Mouse (Mus musculus) layer of hippocampus, postnatal 10 days (tissue): ENCODE measurements at regions not wholly inside any gene's neighbourhood (a gene's known extent, or its start where the extent isn't known, plus 50 kb on each side); places are given as distances from the start of the nearest gene placed in this dataset.

Source experiments
- DNase-seq, 2 experiments: peaks; one replicate each; pipeline ENCODE4 v3.0.0; 2021; ENCODE audit warnings: low spot score in 2 of 2

DNA sequence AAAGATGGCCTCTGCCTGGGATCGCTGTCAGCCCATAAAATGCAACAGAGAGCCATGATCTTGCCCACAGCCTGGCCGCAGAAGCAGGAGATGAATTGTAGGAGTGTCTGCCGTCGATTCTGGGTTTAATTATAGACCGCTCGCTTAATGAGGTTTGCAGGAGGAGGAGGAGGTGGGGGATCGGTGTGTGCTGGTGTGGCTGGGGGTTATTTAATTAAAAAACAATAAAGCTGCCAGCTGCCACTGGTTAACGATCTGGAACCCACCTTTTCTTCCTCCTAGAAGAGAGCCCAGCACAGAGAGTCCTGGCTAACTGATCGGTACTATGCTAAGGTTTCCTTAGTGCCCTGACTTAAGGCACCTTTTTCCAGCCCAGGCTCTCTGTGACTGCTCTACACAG is 231.4 kb upstream of the Pard3b start:
- DNase-seq = no peak

DNA sequence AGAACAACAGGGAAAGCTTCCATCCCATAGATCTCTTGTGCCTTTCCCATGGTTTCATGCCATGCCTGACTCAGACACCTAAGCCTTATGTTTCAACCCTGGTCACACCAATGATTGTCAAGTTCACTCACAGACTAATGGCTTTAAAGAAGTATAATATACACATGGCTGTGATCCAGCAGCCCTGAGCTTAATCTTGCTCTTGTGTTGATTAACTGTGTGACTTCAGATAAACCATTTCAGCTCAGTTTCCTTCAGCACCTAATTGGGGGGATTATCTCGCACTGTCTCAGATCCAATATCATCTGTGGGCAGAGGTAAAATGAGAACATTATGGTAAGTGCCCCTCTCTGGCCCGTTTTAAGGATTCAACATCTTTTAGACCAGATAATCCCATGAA is 223.9 kb upstream of the Pard3b start:
- no peak for DNase-seq

DNA sequence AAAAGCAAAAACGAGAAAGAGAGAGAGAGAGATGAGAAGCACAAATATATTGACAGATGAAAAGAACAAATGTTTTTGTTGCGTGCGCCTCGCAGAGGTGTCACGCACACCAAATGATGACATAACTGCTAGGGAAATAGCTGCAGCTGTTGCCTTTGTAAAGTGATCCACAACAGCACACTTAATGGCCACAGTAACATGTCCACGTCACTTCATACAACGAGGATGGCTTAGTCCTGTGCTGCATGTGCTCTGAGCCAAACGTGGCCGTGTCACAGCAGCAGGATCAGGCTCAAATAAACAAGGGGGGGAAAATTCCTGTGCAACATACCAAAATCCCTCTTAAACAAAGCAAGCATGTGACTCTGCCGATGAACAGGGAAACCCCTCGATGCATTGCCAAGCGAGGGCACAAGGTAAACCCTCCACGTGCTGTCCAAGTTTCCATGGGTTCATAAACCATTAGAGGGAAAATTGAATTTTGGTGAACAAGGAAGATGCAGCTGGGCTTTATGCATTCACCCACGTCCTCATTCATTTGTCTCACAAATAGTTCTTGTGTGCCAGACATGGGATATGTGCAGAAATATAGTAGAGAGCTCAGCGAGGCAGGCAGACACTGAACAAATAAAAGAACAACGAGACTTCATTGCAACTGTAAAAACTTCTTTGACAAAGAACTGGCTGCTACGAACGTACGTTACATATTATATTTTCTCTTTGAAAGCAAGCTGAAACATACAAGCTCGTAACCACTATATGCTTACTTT is 223.0 kb upstream of the Pard3b start:
- peak in 1 of 2 experiments; percentile 19 for DNase-seq

DNA sequence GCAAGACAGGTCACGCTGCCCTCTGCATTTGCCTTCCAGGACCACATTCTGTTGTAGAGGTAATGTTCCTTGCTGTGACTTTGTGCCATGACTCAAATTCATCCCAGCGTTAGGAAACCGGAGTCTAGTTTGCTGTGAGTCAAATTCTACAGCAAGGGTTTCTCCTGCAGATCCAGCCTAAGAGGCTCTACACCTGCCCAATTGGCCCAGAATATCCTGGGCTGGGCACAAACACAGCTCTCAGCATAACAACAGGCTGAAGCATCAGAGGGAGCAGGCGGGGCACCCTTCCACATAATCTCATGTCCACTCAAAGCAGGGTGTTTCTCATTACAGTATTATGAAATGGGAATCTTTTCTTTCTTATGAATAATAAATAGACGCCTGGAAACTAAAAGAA is 220.2 kb upstream of the Pard3b start:
- peak in 1 of 2 experiments; percentile 16 for DNase-seq

DNA sequence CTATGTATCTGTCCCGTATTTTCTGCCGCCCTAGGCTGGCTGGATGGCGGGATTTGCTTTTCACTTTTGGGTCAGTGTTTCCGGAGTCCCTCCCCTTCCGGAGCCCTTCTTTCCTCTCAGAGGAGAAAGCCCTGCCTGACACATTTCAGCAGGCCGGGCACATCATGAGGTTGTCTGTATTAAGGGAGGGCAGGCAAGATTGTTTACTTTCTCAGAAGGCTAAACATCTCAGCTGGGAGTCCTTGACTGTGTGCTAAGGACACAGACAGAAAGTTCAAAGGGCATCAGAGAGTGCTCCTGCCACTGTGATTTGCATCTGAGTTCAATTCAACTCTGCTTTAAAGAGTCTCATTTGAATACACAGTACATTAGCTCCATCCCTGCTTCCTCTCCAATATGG is 218.8 kb upstream of the Pard3b start:
- DNase-seq = no peak

DNA sequence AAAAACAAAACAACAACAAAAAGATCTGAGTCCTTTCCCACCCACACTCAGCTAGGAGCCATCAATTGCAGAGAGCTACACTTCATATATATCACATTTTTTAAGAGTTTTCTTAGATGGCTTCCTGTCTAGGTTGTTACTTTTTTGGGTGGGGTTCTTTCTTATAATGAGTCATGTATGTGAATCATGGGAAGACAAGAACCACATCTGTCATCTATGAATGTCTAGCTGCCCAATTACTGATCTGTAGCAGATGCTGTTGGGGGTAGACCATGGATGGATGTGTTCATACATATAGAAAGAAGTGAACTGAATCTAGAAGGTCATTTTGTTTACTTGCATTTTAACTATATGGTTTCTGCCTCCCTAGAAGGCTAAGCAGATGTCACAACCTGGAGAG is 215.4 kb upstream of the Pard3b start:
- no peak for DNase-seq

DNA sequence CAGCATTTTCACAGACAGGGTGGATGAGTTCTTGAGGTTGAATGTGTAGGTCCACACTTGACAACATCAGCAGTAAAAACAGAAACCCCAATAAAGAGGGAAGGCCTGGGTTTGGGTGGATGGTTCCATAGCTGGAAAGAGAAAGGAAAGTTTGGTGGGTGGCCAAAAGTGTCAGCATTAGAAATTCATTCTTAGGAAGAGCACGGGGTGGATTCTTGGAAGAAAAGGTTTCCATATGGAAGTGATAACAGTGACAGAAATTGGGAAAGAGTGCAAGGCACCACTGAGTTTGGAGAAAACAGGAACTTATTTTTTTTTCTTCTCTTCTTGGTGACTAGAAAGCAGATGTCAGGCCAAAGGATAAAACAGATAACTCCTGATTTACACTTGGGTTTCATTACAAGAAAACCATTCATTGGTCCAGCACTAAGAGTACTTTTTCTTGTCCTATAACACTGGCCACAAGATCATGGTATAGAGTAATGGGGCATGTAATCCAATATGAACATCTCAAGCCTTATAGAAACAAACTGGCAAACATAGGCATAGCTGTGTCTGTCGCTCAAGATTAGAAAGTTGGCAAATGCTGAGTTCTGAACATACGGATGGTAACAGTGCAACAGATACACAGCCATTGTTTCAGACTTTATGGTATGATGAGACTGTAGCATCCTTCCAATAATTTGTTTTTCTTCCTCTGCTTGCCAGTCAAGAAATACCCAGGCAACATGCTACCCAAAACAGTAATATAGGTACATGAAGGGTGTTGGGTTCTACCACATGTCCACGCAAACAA is 209.7 kb upstream of the Pard3b start:
- DNase-seq = no peak

DNA sequence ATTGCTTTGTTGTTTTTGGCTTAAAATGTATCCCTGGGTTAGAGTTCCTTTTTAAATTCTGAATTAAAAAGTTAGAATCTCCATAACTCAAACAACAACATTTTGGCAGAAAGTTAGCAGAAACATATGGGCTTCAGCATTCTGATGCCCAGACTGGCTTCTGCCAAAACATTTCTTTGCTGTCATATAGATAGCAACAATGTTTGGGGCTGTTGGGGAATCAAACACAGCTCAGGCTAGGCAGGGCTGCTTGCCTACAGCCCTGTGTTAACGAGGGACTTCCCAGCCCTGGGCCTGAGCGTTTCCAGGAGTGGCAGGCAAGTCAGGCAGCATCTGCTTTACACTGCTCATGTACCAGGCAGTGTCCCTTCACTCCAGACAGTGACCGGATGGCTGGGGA is 201.0 kb upstream of the Pard3b start:
- DNase-seq = no peak

DNA sequence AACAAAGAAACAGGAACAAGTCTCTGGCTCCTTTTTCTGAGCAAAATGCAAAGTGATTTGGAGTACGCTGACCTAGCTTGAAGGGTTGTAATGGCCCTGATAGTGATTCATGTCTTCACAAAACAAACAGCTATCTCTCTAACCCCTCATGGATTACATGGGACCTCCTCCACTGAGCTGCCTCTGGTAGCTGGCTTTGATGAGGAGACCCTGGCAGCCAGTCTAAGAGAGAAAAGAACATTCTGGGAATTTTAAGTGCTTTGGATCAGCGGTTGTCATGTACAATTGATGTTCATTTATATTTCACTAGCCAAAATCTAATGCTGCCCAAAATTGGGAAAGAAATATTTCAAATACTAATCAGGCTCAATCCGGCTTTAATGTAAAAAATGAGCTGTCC is 177.2 kb upstream of the Pard3b start:
- no peak for DNase-seq

DNA sequence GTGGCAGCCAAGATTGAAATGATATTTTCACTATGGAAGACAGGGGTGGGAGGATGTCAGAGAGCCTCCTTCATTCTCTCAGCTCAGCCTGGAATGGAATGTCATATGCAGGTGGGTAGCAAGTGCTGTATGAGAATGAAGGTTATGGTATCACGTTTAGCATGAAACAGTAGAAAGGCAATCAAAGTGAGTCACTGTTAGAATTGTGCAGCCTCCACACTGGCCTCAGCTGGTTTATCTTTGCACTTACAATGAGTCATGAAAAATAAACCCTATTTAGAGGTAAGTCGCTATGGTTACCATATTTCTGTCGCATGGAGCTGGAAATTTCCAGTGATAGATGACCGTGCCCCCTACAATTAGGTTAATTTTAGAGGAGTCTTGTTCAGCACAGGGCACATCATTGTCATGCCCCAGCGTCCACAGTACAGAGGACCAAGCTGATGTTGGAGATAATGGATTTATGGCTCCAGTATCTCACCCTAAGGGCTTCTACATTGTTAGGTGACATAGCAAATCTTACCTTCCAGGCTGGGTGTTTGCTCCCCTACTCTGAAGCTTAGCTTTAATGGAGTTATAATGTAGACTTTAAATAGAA is 167.9 kb upstream of the Pard3b start:
- DNase-seq = no peak

DNA sequence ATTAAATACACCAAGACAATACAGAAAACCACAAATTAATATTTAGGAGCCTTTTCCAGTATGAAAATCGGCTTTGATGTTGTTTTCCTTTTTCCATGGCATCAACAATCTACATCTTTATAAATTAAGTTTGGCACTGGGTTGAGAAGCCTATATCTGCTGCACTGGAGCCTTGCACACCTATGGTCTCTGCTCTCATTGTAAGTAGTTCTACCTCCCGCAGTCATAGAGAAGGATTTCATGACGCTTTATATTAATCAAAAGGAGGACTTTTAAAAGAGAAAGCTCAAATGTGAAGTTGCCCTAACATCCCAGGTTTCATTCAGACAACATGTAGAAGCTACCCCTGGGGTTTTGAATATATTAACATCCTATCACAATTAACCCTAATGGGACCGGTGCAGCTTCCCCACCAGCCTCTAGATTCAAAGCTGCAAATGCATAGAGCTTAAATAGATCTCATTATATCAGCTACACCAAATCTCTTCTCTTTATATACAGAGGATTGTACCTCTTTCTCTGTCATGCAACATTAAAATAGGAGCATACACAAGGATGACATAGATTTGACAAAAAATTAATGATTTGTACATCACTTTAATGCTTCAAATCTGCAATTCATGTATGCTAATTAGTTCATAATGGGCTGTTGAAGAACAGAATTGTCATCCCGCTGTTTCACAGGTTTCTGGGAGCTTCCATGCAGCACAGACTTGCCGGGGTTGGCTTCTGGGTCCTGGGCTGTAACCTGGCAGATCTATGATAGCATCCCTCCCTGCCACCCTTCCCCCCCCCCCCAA is 166.6 kb upstream of the Pard3b start:
- no peak for DNase-seq

DNA sequence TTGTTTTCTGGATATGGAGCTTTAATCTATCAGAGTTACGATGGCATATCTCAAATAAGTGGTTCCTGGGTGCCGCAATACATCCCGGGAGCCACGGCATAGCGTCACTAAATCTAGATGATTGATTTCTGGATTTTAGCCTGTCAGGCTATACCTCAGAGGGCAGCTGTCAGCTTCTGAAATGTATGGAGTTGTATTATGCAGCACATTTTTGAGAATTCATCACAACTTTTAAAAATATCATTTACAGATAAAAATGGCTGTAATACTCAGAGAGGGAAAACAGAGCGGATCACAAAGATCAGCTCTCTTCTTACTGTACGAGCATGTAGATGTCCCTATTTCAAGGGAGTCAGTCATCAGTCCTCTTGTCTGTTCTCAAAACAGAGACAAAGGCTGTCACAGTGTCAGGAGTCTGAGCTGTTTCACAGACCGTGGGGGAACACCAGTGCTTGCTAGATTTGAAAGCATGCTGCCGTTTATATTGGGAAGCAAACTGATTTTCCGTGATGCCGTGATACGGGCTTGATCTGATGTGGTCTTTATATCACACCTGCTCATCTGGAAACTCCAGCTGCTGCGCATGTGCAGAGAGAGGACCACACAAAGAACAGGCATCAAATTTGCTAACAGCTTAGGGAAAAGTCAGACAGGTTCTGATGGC is 165.9 kb upstream of the Pard3b start:
- peak; percentile 21 to 32 for DNase-seq

DNA sequence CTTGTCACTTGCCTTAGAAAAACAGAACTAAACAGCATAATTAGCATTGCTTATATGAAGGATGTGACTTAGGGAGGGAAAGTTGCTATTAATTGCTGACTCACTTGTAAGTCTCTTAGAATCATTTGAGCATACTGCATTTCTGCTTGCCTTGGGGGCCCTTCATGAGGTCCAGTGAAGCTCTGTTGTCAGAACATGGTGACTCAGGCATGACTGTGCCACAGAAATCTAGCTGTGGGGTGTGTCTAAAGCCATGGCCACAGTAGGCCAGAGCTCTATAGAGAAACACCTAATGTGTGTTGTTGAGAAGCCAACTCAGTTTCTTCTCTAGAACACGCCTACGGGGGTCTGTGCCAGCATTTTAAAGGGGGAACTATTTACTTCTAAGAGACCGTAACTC is 153.2 kb upstream of the Pard3b start:
- DNase-seq = no peak

DNA sequence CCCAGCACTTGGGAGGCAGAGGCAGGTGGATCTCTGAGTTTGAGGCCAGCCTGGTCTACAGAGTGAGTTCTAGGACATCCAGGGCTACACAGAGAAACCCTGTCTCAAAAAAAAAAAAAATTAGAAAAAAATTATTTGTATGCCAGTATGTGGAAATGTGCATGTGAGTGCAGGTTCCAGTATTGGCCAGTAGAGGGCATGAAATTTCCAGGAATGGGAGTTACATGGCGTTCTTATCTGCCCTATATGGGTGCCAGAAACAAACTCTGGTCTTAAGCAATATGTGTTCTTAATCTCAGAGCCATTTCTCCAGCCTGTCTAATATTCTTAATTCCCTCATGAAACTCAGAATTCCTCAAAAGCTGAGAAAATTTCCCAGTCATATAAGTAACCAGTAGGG is 113.7 kb upstream of the Pard3b start:
- no peak for DNase-seq

DNA sequence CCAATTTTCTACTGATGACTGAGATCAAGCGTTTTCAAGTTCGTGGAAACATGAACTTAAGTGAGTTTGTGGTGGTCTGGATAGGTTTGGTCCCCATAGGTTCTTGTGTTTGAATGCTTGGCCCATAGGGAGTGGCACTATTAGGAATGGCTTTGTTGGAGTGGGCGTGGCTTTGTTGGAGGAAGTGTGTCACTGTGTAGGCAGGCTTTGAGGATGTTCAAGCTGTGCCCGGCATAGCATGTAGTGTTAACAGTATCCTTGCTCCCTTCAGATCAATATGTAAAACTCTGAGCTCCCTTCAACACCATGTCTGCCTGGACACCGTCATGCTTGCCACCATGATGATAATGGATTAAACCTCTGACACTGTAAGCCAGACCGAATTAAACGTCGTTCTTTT is 112.7 kb upstream of the Pard3b start:
- DNase-seq = no peak

DNA sequence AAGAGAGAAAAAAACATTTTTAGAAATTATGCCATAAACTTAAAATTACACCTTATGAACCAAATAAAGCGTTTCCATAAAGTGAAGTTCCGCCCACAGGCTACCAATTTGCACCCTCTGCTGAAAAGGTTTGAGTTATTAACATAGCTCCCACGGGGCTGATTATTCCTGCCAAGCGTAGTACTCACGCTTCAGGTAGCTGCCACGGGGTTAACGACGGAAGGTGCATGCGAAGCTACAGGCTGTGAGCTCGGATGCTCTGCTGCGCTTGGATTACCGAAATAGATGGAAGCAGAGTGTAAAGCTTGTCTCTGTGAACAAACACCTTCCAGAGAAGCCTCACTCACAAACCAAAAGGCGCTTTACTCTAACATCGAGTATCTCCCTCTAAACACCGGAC is 109.9 kb upstream of the Pard3b start:
- DNase-seq = no peak

DNA sequence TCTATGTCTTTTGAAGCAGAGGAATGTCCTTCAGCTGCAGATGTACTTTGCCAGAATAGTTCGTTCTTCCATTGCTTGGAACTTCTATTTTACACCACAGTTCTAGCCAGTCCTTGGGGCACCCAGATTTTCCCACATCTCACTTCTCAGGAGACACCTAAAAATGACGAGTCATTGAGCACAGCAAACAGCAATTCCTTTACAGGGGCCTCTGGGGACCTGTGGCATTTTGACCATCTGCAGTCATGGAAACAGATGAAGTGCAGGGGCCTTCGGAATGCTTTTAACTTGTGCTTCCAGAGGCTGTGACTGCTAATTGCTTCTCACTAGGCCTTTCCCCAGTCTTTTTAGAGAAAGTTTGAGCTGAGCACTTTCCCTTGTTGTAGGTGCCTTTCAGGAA is 108.5 kb upstream of the Pard3b start:
- DNase-seq = no peak

DNA sequence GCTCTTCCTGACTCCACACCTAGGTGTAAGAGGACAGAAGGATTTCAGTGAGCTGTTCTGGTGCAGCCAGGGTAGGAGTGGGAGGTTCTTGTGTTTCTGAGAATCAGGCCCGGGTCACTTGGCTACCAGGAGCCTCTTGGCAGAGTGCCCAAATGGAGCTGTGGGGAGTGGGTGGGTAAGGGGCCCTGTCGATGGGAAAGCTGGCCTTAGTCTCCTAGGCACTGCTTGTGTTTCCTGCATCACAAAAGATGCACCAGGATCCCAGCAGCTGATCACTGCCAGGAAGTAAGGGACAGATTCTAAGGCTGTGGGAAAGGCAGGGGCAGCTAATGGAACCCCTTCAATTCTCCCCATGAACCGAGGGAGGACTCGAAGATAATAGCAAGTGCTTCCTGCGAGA is 107.1 kb upstream of the Pard3b start:
- peak; percentile 22 to 32 for DNase-seq

DNA sequence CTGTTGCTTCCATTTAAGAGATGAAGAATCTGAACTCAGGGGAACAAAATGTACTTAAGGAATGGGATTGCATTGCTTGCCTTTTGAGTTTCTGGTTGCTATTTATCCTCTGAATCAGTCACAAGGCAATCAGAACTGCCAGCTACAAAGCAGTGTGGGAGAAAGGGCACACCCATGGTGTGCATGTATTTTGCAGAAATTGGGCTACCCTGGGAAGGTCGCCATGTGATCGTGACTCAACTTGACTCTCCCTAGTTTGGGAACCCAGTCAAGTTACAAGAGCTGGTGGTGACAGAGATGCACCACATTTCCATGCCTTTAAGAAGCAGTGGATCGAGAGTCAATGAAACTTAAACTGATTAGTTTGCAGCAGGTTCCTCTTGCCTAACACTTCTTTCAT is 98.5 kb upstream of the Pard3b start:
- DNase-seq = no peak

DNA sequence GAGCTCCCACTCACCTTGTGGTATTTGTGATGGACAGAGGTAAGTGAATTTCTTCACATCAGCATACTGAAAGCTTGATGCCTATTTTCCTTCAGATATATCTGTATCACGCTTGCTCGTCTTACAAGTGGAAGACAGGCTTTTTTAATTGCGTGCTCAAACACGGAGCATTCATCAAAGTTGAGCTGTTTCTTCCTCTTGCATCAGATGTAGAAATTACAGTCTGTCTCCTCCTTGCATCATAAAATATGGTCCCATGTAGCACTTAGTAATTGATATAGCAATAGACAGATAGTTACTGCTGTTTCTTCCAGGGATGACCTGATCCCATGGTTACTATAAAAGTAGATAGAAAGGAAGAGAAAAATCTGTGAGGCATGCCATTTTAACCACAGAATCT is 97.5 kb upstream of the Pard3b start:
- DNase-seq = no peak
